Mouse (Mus musculus) G1E (cell line): Measurements from ENCODE around the gene Gpr65.

Experiments used
- CTCF ChIP-seq: IDR thresholded peaks from 2 replicates; pipeline ENCODE4 v1.5.1; 2012; ENCODE audit warnings: low read depth, low read length, inconsistent platforms, mixed read lengths
- GATA1 ChIP-seq: IDR thresholded peaks from 2 replicates; pipeline ENCODE4 v1.6.1; 2012; ENCODE audit warnings: borderline replicate concordance, low read length, inconsistent platforms, mixed read lengths
- GATA2 ChIP-seq: IDR thresholded peaks from 2 replicates; pipeline ENCODE4 v1.6.1; 2012; ENCODE audit warnings: low read depth, low read length, inconsistent platforms, borderline replicate concordance
- POLR2AphosphoS5 ChIP-seq: IDR thresholded peaks from 2 replicates; pipeline ENCODE4 v1.6.1; 2012; ENCODE audit warnings: low read depth, low read length, inconsistent platforms; ENCODE audit not compliant: insufficient replicate concordance
- TAL1 ChIP-seq: conservative IDR thresholded peaks from 2 replicates; pipeline ENCODE4 v1.6.1; 2012; ENCODE audit warnings: low read depth, low read length, inconsistent platforms, mixed read lengths

DNA sequence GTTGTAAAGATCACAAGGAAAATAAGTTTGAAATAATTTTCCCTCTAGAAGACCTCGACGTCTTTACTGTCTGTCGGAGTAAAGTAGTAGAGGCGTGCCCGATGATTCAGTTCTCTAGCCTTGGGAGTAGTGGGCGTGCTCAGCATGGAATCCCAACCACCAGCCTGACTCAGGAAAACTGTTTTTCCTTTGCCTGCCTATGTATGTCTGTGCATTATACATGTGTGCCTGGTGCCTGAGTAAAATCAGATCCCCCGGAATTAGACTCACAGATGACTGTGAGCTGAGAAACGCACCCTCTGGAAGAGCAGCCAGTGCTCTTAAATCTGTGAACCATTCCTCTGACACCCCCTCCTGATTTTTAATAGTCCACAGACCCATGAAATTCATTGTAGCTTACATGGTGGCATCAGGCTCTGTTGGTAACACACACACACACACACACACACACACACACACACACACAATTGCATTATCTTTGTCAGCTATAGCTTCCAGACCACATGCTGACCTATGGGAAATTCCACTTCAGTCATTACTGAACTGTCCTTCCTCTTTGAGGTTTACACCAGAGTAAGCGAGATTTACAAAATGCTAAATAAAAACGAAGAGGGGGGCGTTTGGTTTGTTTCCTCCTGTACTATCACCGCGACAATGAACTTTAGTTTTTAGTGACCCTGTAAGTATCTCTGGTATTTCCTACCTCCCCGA, 14.5 kb downstream of the Gpr65 start:
- TF ChIP-seq CTCF, result no peak
- TF ChIP-seq GATA1, result no peak
- TF ChIP-seq POLR2AphosphoS5, result no peak
- no peak for TF ChIP-seq TAL1
- no peak for TF ChIP-seq GATA2
